Mouse (Mus musculus): ENCODE data around the gene Ap3s2.
A peak's percentile ranks its signal among the peaks of the same experiment; 100 is the strongest.

The Ap3s2 gene

GRCm38 (mm10) chr7:79888603-79889002, 31.8 kb downstream of the Ap3s2 start:
- no peak for DNase-seq

DNA sequence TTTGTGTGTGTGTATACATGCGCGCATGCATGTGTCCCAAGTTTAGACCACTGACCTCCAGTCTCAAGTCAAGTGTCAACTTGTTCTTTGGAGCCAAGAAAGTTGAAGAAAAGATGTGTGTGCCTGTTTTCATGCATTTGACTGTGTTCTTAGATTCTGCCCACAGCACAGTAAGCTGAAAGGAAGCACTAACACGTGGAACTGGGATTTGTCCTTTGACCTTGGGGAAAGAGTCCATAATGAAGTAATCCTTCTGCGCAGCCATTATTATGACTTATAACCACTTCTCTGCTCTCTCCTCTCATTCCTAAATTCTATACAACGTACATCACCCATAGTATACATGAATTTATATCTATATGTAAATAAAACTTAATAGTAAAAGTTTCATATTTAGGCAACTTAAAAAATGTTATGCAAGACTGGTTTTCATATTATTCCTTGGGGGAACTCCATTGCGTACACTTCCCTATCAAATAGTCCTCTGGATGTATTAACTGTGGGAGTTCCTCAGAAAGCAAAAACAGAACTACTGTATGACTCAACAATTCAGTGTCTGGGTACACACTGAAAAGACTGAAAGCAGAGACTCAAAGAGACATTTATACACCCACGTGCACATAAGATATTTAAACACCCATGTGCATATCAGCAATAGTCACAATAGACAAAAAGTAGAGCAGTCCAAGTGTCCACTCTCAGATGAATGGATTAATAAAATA, 36.7 kb downstream of the Ap3s2 start:
- DNase-seq, result no peak

GRCm38 (mm10) chr7:79881901-79882300, 38.5 kb downstream of the Ap3s2 start:
- no peak for DNase-seq

- peak; percentile 10 for DNase-seq
These were observed 39.5 kb downstream of the Ap3s2 start for GRCm38 (mm10) chr7:79880998-79881397.

DNA sequence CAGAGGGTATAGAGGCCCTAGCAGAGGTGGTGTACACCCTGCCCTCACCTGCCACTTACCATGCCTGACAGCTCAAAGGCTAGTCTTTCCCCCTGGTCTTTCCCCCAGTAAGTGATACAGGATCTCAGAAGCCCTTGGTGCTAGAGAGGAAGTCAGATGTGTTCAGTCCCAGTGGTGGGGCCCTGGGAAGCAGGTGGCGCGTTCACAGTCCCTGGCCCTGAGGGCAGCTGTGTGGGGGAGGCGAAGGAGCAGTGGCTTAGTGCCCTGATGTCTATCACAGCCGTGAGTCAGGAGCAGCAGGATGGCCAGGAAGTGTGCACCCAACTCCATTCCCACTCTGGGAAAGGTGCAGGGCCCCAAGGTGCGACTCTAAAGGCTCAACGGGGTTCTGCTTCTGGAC, 40.4 kb downstream of the Ap3s2 start:
- no peak for DNase-seq

DNA sequence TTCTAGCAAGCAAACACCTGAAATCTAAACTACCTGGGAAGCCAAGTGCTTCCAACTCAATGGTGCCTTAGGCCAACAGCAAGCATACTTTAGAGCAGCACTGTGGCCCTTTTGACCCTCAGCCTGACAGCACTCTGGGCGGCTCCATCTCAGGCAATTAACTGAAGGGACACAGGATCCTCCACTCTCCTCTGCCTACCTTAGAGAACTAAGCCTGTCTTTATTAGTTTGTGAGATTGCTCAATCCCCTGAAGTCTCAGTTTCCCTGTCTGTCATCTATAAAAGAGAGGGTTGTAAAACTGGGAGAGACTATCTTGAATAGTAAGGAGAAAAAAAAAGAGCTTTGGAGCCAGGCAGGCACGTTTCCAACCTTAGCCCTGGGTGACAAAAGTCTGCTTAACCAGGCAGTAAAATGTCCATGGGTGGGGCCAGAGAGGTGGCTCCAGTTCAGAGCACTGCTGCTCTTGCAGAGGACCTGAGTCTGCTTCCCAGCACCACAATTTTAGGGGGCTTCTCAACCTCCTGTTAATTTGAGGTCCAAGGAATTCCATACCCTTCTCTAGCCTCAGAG, 41.9 kb downstream of the Ap3s2 start:
- DNase-seq, result no peak

DNA sequence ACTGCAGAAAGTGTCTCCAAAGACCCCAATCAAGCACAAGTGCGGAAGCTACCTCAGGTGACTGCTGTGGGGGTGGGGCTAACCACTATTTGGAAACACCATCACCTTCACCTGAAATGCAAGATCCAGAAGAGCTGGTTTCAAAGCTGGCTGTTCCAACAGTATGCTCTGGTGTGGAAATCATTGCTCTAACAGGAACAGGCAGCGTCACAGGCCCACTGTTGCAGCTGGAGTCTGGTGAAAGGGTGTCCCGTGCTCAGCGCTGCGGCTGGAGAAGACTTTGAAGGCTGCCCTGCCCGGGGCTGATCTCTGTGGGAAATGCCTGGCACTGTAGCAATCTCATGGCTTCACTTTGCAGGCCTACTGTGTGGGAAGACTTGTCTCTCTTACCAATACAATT, 47.0 kb downstream of the Ap3s2 start:
- DNase-seq, result no peak

DNA sequence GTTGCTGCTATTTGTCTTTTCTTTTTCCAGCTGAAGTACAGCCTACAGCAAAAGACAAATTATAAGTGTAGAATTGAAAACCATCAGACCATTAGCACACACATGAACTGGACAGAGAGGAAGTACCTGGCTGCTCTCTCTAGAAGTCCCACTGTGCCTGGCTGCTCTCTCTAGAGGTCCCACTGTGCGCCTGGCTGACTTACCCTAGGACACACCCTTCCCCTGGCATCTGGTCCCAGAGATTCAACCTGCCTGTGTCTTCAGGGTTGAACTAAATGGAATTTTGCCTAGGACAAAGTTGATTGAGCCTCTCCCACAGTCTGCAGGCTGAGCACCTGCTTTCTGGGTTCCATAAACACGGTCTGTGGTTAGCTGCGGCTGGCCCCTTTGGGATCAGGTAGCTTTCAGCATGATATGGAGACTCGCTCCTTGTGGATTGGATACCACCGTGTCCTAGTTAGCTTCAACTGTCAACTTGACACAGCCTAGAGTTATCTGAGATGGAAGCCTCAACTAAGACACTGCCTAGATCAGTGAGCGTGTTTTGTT, 48.6 kb downstream of the Ap3s2 start:
- DNase-seq, result no peak

DNA sequence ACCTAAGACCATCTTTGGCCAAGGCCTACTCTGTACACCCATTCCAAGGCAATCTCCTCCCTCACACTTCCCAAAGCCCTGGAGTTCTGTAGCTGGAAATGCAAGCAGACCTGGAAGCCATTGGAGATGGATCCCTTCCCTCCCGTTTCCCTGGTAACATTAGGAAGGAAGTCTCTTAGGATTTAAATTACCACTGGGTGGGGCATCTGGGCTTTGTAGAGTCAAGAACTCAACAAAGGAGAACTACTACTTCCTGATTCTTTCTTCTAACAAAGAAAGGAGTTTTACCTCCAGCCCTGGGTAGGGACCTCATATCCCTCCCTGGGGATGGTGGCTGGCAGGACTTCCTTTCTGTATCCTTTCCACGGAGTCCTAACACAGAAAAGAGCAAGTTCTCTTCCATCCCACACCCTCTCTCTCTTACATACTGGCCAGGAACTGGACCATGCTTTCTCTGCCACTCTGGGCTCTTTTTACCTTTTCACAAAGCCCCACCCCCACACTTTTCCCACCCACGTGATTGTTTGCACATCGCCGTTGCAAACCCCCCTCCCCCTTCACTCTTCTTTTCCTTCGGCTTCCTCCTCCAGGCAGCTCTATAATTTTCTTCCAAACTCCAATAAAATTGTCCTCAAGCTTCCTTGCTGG, 51.3 kb downstream of the Ap3s2 start:
- DNase-seq, result no peak

DNA sequence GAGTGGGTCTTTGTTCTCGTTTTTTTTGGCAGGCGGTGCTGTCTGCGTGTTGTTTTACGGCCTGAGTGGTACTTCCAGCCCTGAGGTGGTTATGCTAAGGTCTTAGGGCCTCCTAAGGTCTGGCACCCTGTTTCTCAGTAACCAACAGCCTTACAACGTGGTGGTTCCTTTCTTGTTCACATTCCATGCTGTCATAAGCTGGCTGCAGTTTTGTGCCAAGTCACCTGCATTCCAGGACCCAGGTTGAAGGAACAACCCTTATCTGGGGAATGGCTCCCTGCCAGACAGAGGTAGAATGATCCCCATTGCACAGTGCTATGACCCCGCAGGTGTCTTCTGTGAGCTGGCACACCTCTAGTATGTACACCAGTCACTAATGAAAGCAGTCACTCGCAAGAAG, 52.0 kb downstream of the Ap3s2 start:
- DNase-seq, result peak; percentile 34

DNA sequence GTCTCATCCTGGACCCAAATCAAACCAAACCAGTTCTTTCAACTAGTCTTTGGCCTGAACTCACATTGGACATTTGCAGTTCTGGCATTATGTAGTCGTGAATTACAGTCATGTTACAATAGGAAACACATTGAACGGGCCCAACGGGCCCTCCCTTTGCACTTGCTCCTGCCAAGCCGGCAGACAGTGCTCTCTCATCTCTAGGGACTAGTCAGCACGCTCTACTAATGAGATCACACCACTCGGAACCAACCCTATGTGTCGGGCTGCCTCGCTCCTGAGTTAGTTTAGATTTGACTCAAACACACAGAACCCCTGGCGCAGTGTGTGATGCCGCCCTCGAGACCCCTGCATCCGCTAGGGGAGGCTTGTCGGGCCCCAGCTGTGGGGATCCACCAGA, 52.6 kb downstream of the Ap3s2 start:
- DNase-seq, result no peak

DNA sequence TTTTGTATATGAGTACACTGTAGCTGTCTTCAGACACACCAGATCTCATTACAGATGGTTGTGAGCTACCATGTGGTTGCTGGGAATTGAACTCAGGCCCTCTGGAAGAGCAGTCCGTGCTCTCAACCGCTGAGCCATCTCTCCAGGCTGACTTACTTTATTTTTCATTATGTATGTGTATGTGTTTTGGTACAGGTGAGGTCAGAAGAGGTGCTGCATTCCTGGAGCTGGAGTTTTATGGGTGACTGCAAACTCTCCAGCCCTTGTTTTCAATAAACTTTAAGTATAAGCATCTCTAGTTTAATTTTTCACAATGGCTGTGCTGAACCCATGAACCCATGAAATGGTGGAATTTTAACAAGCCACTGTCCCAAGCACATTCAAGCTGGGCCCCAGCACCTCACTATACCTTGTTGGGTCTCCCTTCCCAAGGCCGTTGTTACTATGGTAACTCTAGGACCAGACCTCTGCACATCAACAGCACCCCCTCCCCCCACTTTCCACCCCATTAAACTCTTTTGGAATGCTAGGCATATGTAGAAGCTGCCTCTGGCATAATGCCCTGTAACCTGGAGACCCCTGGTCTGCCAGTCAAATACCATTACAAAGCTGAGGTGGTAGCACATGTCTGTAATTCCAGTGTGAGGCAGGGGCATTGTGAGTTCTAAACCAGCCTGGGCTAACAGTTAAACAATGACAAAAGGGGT, 54.0 kb downstream of the Ap3s2 start:
- DNase-seq, result no peak

GRCm38 (mm10) chr7:79861794-79862193, 58.7 kb downstream of the Ap3s2 start:
- no peak for DNase-seq

GRCm38 (mm10) chr7:79860811-79861210, 59.6 kb downstream of the Ap3s2 start, which contains the start of gene Anpep:
Gene Anpep, minus strand, starts transcription at chr7:79861059.
- no peak for DNase-seq

DNA sequence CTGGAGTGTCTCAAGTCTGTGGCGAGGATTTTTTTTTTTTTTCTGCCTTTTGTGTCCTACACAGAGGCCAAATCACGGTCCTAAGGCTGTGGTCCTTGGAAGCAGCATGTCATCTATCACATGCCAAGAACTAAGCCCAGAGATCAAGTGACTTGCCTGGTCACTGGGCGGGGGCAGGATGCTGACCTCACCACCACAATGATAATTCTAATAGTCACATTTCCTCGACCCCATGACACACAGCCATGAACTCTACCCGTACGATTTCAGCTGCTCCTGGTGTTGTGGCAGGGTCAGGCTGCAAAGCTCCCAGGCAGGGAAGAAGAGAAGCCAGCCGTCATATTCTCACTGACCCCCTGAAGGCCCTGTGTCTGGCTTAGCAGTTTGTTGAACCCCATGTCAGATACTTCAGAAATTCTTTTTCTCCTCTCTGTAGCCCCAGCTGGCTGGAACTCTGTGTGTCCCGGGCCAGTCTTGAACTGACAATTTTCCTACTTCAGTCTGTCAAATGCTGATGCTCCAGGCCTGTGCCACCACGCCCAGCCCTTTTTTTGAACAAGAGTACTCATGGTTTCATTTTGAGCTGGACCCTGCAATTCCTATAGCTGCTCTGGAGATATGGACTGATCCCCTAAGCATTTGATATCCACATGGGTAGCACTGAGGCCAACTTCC, 61.4 kb downstream of the Ap3s2 start:
- DNase-seq, result no peak

DNA sequence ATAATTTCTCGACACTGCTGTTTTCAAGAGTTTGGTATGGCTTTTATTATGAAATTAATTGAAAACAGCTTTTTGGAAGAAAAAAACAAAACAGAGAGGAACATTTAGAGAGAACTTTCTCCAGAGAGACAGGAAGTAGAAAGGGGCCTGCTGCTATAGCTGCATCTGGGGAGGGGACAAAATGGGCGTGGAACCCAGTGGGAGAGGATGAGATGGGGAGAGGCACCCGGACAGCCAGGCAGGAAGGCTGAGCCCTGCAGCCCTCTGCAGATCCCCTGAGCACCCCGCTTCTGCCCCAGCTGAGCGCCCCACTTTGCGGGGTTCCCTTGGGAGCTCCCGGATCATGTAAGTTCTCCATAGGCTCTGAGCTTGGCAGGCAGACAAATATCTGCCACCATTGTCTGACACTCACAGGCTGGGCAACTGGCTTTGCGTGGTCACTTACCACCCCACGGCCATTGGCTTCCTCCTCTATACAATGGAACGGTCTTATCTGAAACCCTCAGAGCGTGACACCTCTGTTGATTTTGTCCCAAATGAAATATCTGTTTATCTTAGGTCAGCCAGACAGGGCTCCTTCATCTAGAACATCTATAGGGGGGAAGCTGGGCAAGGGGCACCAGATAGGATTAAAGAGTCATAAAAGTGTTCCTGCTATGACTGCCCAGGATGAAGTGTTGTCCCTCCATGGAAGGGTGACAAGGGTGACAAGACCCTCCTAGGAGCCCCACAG, 62.1 kb downstream of the Ap3s2 start:
- no peak for DNase-seq

DNA sequence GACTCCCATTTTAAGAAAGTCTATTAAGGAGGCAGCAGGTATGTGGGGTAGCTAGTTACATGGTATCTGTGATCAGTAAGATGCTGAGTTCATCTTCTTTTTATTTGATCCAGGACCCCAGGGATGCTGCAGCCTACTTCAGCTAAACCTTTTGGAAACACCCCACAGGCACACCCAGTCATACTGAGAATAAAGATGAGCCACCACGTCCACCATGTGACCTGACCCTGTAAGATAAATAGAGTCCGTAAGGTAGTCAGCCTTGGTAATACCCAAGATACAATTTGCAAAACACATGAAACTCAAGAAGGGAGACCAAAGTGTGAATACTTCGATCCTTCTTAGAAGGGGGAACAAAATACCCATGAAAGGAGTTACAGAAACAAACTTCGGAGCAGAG, 64.1 kb downstream of the Ap3s2 start:
- no peak for DNase-seq

DNA sequence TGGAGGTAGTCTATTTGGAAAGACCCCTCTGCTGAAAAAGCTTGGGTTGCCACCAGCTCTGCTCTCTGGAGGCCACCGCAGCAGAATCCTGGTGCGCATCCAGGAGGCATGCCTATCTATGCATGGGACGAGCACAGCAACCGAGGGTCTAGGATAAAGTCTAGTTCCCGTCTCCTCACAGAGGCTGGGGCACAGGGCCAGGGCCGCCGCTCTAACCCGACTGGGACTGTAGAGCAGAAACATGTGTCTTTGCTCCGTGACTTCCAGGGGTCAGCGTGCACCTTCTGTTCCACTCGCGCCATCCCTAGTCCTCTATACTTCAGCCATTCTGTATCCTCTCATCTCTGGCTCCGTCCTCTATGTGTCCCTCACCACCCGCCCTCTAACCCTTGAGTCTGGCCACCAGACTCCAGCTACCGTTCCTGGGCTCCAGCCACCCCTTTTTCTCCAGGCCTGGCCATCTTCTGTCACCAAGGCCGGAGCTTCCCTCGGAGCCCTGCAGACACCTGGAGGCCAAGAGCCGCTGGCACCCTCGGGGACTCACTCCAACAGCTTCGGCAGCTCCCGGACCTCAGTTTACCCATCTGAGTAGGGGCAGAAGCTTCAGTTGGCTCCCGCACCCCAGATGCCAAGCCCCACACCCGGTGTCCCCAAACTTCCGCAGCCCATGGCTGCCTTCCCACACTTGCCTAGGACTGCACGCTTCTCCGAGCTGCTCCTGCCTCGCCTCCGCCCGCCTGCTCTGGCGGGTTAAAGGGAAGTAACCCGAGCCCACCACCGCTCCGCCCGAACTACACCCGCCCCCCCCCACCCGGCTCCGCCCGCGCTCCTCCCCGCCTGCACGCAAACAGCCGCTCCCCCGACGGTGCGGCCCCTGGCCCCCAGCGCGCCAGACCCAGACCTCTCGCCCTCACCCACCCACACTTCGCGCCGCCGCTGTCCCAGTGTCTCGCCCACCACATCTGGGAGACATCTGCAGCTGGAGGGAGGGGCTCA, 72.7 kb downstream of the Ap3s2 start:
- peak; percentile 43 for DNase-seq

DNA sequence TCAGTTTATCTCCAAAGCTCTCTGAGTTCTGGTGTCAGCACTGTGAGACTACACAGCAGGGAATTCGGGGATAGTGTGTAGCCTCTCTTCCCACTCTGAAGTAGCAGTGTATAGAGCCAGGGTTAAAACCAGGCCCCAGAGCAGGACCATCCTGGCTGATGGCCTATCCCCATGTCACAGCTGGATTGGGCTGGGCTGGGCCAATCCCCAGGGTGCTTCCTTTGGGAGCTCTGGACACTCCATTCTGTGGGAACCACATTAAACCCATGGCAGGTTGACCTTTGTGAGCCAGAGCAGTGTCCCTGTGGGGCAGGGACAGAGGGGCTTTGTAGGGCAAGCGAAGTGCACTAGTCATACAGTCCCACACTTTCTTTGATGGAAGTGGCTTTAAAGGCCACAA, 74.1 kb downstream of the Ap3s2 start:
- no peak for DNase-seq

GRCm38 (mm10) chr7:79844090-79844802, 76.2 kb downstream of the Ap3s2 start:
- DNase-seq, result no peak
